Mouse (Mus musculus): ENCODE data around the gene Rapgef2. TPM values are rescaled to one million over a fixed set of nuclear protein-coding genes. Genes with fewer than 3 reads are reported as not detected.

The Rapgef2 gene
- polyA plus RNA-seq, 1 experiment from 2014 or later, result 5.7 TPM

DNA sequence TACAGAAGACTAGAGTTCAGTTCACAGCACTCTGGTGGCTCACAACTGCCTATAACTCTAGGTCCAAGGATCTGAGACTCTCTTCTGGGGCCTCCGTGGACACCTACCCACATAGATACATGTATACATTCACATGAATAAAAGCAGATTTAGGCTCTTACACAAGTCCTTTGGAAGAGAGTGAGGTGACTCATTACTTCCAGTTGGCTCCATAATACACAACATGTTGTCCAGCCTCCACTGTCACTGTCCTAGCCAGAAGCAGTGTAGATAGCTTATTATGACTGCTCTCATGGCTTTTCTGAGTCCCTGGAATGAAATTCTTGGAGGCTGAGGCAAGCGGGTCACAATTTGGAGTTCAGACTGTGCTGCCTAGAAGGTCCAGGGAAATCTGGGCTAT, 251.9 kb downstream of the Rapgef2 start:
- DNase-seq (ENCODE audit: low spot score), result no peak

DNA sequence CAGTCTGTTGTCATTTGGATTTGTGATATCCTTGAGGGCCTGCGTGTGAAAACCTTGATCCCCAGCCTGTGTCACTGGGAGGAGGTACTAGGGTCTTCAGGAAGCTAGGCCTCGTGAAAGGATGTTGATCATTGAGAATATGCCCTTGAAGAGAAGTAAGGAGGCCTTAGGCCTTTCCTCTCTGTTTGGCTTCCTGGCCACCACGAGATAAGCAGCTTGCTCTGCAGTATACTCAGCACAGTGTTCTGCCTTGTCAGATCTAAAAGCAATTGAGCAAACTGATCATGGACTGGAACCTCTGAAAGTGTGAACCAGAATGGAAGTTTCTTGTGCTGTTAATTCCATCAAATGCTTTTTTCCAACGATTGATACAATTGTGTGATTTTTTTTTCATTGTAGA, 255.5 kb downstream of the Rapgef2 start:
- no peak for DNase-seq (ENCODE audit: low spot score)

DNA sequence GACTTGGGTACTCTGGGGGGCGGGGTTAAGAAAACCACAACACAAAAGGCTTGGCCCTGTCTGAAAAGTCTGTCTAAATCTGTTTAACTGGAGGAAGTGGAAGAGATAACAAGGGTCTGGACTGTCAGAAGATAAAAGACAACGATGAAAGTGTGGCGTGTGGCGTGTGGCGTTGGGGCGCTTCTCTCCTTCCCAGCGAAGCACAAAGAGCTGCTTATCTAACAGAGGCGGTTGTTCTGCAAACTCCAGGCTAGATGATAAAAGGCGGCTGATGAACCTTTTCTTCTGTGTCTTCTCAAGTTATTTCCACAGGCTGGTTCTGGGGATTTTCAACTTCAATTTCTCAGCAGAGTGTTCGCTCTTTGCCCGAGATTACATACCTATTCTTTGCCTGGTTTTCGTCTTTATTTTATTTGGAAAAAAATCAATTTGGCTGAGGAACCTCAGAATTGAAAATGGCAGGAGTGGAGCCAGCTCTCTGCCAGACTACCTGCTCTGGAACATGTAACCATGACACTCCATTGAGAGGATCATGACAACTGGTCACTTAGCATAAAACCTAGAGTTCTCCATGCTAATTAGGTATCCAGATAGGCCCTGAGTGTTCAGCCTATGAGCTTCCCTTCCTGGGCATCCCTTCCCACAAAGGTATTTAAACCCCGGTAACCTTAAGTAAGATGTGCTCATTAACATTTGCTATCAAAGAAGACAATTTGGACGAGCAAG, 258.0 kb downstream of the Rapgef2 start:
- no peak for DNase-seq (ENCODE audit: low spot score)

DNA sequence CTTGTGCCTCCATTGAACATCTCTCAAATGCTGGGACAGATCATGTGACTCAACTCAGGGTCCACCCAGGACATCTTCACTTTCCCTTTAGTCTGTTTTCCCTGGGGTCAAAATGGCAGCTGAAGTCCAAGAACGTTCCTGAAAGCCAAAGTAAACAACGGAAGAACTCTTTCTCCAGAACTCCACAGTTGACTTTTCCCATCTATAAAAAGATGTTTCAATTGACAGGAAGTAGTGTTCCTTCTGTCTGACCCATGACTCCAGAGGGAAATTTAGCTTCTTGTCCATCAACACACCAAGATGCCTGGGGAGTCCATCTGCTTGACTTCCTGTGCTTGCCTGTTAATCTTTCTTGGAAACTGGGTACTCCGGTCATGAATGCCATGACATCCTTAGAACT, 260.3 kb downstream of the Rapgef2 start:
- DNase-seq (ENCODE audit: low spot score), result no peak

DNA sequence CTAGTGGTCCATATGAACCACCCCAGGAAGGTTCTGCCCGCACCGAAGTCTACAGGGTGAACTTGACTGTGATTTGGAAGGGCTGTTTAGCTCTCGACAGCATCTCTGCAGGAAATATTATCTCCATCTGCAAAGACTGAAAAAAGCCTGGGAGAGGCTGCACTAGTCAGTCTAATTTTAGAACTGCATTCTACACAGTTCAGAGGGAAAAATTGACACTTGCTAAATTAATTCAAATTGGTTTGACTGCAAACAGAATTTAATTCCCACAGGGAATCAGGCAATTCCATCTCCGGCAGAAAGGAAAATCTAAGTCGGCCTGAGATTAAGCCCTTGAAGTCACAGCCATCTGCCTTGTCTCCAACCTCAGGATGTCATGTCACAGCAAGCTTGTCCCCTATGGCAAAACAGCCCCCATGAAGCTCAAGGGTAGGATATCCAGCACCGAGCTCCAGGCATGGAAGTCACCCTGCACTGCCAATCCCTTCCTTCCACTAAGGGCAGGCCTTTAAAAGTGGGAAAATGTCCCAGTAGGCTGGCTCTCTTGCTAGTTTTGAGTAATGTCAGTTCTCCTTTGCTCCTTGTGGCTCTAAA, 262.5 kb downstream of the Rapgef2 start:
- no peak for DNase-seq (ENCODE audit: low spot score)

DNA sequence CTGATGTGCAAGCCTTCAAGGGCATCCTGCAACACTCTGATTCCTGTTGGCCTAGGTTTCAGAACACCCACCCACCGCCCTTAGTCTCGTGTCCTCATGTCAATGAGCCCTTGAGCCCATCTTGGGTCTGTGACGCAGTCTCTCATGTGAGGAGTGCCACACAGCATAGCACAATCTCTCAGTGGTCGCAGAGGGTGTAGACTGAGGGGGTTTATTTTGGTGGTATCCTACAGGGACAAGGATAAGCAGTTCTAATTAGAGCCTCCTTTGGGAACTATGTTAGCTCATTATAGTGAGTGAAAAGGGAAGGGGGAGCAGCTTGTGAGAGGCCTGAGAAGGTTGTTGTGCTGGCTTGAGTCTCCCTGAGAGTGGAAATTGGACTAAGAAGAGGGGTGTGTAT, 263.6 kb downstream of the Rapgef2 start:
- no peak for DNase-seq (ENCODE audit: low spot score)

DNA sequence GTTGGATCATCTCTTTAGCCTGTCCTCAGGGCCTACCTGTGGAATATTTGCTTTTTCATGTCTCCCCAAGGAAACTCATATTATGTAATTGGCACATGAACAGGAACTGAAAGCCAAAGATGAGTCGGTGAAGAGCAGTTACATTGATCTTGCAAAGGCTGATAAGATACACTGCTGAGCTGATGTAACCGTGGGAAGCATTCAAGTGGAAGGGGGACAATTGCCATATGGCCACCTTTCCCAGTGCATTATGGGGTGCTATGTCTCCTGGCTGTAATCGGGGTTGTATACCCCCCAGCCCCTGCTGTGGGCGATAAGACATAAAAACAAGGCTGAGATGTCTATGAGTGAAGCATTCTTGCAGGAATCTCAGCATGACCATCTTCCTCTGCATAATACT, 268.9 kb downstream of the Rapgef2 start:
- no peak for DNase-seq (ENCODE audit: low spot score)

DNA sequence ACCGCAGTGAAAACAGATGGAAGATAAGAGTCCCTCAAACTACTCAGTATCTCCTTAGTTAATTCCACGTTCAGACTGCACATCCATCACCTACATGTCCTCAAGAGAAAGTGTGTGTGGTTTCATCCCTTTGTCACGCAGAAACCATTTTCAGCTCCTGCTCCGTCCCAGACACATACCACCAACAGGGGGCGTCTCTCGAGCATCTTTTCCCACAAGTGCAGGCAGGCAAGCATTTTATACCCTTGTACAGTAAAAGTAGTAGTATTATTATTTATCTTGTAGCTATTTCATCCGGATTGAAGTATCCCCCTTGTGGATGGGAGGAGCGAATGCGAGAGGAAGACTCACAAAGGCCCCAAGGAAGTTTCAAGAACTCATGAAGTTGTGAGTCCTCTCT, 269.5 kb downstream of the Rapgef2 start:
- no peak for DNase-seq (ENCODE audit: low spot score)

DNA sequence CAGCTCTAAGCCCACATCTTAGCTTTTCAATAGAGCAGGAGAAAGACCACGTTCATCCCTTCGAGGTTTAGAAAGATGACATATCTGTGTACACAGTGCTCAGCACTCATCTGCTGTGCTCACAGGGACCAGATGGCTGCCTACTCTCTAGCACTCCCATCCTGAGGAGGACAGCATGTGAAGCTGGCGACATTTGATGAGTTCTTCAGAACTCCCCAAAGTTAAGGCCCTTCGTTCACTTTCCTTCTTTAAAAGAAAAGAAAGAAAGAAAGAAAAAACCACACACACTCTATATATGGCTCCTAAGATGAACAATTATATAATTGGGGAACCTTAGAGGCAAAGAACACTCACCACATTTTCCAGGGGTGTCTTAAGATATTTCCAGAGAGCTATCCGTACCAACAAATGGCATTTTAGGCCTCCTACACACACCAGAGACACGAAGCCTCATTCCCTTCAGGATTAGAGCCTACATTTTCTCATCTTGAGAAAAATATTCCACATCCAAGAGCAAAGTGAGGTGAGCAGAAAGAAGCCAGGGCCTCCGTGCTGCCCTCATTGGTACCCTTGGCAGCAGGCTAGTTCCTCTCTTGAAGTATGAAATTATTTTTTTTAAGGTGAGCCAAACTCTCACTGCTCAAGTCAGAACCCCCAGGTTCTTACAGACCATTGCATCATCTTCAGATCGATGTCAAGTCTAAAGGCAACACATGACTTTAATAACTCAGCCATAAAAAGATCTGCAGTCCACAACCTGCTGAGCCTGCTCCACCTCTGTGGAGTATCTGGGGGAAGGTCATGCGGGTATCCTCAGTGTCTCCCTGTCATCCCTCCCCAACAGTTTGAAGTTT, 270.5 kb downstream of the Rapgef2 start:
- DNase-seq (ENCODE audit: low spot score), result no peak

Other genes starting within 250 kb of the Rapgef2 start
- gene Gm17359, start 50.1 kb upstream of the Rapgef2 start, polyA plus RNA-seq (2015; fragmentation: Nextera tagmentation; extraction: Ambion mirVana), result 0.23 TPM in 1 of 2 replicates, not detected in the other

All from thymus, postnatal 0 days (tissue).